Mouse (Mus musculus) T-helper 17 cell (primary cell): Measurements from ENCODE around the gene Gm20605.
"Not testable (repeated sequence)": the region's sequence is repeated elsewhere in the genome, so short reads cannot be mapped to it uniquely, and the experiment has no call there.

ENCODE experiments used
- in situ Hi-C, 2 experiments: fragments of 300-600 bp; cut with MboI, MseI; formaldehyde crosslinking; loops; 1 replicate in 1 of 2; 2 replicates in 1 of 2; pipeline ENCODE4 v1.15.1; 2025; ENCODE audit warnings: high pct_unique_total_duplicates in 2 of 2

Gene Gm20605

DNA sequence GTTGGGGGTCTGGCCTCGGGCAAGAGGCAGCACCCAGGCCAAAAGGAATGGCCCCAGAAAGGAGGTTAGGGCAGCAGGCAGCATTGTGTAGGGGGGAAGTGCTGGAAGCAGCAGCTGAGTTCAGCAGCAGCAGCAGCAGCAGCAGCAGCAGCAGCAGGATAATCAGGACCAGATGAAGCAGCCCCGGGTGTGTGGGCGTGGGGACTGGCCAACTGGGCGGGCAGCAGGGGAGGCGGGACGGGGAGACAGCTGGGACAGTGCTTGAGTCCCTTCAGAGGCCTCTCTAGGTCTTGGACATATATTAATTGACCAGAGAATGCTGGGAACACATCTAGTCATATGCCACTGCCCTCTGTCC, 17.8 kb upstream of the Gm20605 start:
- in situ Hi-C loops = no loop called here

DNA sequence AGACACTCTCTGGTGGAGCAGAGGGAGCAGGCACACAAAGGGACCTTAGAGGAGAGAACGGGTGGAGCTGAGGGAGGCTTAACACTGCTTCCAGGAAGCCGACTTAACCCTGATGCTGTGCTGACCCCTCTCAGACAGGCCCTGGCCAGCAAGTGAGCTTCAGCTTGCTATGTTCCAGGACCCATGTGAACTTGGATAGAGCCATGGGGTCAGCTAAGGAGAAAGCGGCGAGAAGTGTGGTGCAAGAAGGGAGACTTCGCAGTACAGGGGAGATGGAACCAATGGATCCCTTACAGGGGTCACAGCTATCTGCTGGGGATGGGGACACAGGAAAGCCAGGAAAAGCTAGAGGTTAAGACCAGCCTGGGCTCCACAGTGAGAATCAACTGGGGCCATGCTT, 15.9 kb upstream of the Gm20605 start:
- in situ Hi-C loops = no loop called here

DNA sequence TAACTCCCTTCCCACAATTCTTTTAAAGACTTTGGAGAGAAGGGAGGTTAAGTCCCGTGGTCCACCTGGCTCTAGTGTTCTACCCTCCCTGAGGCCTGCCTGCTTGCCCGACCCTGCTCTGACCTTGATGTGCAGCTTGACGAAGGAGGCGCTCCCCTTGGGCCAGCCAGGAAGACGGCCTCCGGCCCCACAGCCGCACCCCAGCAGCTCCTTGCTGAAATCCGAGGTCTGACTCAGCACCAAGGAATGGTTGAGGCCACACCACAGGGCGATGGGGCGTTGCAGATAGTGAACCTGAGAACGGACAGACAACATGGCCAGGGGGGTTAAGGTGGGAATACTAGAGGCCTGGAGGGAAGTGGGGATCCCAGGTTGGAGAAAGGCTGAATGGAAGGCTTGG, 15.4 kb upstream of the Gm20605 start, which contains the start of gene Pcolce:
Gene Pcolce (minus strand): TSS at position 235 of the 400 bp plus-strand sequence.
- in situ Hi-C loops = no loop called here

DNA sequence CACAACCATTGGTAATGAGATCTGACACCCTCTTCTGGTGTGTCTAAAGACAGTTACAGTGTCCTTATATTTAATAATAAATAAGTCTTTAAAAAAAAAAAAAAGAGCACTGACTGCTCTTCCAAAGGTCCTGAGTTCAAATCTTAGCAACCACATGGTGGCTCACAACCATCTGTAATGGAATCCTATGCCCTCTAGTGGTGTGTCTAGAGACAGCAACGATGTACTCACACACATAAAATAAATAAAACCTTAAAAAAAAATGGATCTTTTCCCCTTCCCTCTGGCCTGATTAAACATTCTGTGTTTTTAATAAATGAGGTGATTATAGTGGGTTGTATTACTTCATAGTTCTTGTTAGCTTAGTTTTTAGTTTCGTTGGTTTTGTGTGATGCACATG, 14.1 kb upstream of the Gm20605 start:
- in situ Hi-C loops = not testable (repeated sequence)

GRCm38 (mm10) chr5:137615347-137615746, 13.6 kb upstream of the Gm20605 start:
- in situ Hi-C loops = no loop called here

DNA sequence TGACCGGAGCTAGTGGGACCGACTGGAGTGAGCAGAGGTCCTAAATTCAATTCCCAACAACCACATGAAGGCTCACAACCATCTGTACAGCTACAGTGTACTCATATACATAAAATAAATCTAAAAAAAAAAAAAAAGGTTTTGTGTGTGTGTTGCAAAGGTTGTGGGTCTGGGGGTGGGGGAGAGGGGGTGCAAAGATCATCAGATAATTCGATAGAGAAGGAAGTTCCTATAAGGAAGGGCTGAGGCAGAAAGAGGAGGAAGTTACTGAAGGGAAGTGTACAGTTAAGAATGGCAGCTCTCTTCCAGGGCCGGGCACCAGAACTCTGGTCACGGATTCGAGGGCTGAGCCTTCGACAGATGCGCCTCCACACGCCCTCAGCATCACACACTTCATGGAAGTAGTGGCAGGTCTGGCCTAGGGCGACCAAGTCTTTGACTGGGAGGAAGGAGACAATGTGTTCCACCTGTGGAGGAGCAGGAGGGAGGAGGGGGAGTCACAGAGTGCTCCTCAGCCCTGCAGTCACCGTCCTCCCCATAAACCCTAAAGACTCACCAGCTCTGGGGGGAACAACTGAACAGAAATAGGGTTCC, 4.9 kb upstream of the Gm20605 start:
- in situ Hi-C loops = no loop called here

DNA sequence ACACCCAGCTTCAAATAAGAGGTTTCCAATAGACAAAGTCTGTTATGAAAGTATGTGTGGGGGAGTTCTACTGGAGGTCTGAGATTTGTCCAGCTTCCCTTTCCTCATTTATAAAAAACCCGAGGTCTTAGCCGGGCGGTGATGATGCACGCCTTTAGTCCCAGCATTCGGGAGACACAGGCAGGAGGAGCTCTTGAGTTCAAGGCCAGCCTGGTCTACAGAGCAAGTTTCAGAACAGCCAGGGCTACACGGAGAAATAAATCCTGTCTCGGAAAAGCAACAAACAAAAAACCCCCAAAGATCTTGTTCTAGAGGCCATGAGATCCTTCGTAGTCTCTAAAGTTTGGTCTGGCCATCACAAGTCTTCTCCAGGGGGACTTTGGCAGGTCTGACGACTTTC, 984 bp upstream of the Gm20605 start:
- in situ Hi-C loops = no loop called here

DNA sequence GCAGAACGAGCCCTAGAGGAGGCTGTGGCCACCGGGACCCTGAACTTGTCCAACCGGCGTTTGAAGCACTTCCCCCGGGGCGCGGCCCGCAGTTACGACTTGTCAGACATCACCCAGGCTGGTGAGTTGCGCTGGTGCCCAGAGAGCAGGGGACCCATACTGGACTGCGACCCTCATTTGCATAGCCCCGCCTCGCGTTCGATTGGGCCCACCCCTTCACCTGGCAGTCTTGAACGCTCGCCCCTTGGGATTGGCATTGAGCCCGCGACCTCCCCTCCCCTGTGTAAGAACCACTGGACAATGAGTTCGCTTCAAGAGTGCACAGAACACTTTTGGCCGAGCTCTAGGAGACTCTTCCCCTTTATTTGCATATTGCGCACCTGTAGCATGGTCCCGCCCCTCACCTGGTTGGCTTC, 339 bp downstream of the Gm20605 start:
- in situ Hi-C loops = no loop called here

DNA sequence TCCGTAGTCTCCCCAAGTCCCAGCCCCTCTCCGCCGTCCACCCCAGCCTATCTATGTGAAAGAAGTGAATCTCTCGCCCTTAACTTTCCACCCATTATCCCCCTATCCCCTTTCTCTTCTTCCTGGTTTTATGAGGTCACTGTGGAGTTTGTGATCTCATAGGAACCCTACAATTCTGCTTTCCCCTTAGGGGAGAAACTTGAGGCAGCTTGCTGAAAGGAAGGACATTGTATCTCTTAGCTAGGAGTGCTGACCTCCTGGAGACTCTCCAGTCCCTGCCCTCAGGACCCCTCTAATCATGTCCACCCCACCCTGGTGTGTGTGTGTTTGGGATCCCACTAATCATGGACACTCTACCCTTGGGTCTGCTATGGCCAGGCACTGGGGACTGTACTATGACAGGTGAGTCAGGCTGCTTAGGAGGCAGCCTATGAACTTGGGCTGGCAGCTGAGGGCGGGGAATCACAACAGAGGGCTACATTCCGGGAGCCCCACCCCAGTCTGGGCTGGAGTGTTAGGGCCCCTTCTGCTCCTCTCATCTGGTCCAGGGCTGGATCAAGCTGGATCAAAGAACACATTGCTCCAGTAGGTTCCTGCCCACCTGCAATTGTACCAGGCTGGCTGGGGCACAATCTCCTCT, 1.1 kb downstream of the Gm20605 start:
- in situ Hi-C loops = no loop called here

GRCm38 (mm10) chr5:137630602-137631001, 1.6 kb downstream of the Gm20605 start:
- in situ Hi-C loops = no loop called here

- in situ Hi-C loops = no loop called here
Observed at GRCm38 (mm10) chr5:137631171-137631570, 2.2 kb downstream of the Gm20605 start.

DNA sequence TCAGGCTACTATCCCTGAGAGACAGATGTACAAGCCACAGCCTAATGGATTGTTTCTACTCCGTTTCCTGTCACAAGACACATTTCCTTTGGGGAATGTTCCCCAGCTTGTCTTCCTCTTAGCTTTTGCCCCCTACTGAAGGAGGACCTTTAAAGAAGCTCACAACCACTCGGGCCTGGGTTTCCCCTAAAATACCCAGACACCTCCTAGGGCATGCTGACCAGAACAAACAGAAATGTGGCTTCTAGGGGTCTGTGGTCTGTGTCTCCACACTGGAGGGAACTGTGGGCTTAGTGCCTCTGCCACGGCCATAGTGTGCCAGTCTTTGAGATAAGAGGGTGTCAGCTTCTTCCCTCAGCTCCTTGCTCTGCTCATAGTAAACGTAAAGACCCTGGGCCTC, 2.6 kb downstream of the Gm20605 start:
- in situ Hi-C loops = no loop called here

- in situ Hi-C loops = no loop called here
Observed at GRCm38 (mm10) chr5:137633397-137634084, 4.6 kb downstream of the Gm20605 start.

DNA sequence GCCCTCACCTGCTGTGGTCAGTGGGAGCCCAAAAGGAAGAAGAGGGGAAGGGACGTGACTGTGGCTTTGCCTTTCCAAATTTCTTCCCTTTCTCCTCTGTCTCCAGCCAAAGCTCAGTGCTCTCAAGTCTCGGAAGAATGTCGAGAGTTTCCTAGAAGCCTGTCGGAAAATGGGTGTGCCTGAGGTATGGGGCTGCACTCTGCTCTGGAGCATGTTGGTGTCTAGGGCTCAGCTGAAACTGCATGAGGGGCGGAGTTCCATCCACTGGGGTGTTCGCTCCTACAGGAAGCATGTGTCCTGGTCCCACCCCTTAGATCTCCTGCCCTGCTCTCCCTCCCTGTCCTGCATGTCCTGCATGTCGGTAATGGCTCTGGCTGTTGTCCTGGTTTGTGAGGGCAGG, 10.5 kb downstream of the Gm20605 start:
- in situ Hi-C loops = no loop called here

- in situ Hi-C loops = no loop called here
Observed at GRCm38 (mm10) chr5:137641054-137641453, 12.1 kb downstream of the Gm20605 start, which contains the start of gene Sap25. Gene Sap25, plus strand, starts transcription at chr5:137641334.

- in situ Hi-C loops = no loop called here
Observed at GRCm38 (mm10) chr5:137642886-137643285, 13.9 kb downstream of the Gm20605 start.

DNA sequence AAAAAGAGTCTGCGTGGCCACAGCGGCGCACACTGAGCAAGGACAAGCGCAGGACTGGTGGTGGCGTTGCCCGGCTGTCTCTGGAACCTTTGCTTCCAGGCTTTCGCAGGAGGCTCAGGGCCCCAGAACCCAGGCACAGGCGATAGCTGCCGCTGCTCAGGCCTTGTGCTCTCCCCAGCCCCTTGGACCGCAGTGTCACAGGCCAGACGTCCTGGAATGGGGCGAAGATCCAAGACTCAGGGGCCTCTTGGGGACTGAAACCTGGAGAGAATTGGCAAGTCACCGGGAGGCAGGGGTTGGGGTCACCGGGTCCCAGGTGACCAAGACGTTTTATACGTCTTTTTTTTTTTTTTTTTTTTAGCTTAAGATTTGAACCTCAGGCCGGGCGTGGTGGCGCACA, 15.5 kb downstream of the Gm20605 start:
- in situ Hi-C loops = no loop called here

GRCm38 (mm10) chr5:137645091-137645651, 16.2 kb downstream of the Gm20605 start:
- in situ Hi-C loops = no loop called here

GRCm38 (mm10) chr5:137645652-137646091, 16.7 kb downstream of the Gm20605 start, which contains the start of gene Irs3:
Gene Irs3, minus strand, starts transcription at chr5:137645714.
- in situ Hi-C loops = no loop called here

GRCm38 (mm10) chr5:137647827-137648601, 19.0 kb downstream of the Gm20605 start:
- in situ Hi-C loops = no loop called here

- in situ Hi-C loops = no loop called here
Observed at GRCm38 (mm10) chr5:137649251-137649650, 20.3 kb downstream of the Gm20605 start.
